Mouse (Mus musculus): ENCODE data around the gene Ldb3. TPM values are rescaled to one million over a fixed set of nuclear protein-coding genes. Genes with fewer than 3 reads are reported as not detected.

Ldb3 gene
- polyA plus RNA-seq, 1 experiment = not detected

GRCm38 (mm10) chr14:34493682-34494081 is 94.8 kb downstream of the Ldb3 start:
- Histone ChIP-seq H3K27ac (ENCODE audit: insufficient read depth, low read depth, low read length) (peak overlapping the region; percentile 8; the same call in 1 of the 2 replicates), H3K4me1 (ENCODE audit: control insufficient read depth, insufficient read depth, low read length) (peaks cover 52% of the 10 kb centered on the region), H3K4me3 (ENCODE audit: insufficient read depth, low read length) (no peak overlapping the region)
- TF ChIP-seq CTCF (IDR thresholded peaks at IDR 0.05; ENCODE audit: low read depth, low read length) (no peak), POLR2A (IDR thresholded peaks at IDR 0.05; ENCODE audit: borderline replicate concordance, low read depth, low read length) (no peak)

GRCm38 (mm10) chr14:34492688-34493087 is 95.8 kb downstream of the Ldb3 start:
- Histone ChIP-seq H3K27ac (ENCODE audit: insufficient read depth, low read depth, low read length) (peak overlapping the region; percentile 31; the same call in 1 of the 2 replicates), H3K4me1 (ENCODE audit: control insufficient read depth, insufficient read depth, low read length) (peaks cover 55% of the 10 kb centered on the region), H3K4me3 (ENCODE audit: insufficient read depth, low read length) (no peak overlapping the region)
- TF ChIP-seq POLR2A (IDR thresholded peaks at IDR 0.05; ENCODE audit: borderline replicate concordance, low read depth, low read length) = no peak
- no peak for TF ChIP-seq CTCF (IDR thresholded peaks at IDR 0.05; ENCODE audit: low read depth, low read length)

GRCm38 (mm10) chr14:34490965-34491364 is 97.5 kb downstream of the Ldb3 start:
- no peak for TF ChIP-seq CTCF (IDR thresholded peaks at IDR 0.05; ENCODE audit: low read depth, low read length)
- no peak for TF ChIP-seq POLR2A (IDR thresholded peaks at IDR 0.05; ENCODE audit: borderline replicate concordance, low read depth, low read length)
- Histone ChIP-seq H3K4me1 (ENCODE audit: control insufficient read depth, insufficient read depth, low read length) (peaks cover 55% of the 10 kb centered on the region), H3K27ac (ENCODE audit: insufficient read depth, low read depth, low read length) (no peak overlapping the region), H3K4me3 (ENCODE audit: insufficient read depth, low read length) (no peak overlapping the region)

- peak overlapping the region; percentile 57 for H3K27ac ChIP-seq (ENCODE audit: insufficient read depth, low read depth, low read length)
- TF ChIP-seq CTCF (IDR thresholded peaks at IDR 0.05; ENCODE audit: low read depth, low read length) (no peak), POLR2A (IDR thresholded peaks at IDR 0.05; ENCODE audit: borderline replicate concordance, low read depth, low read length) (no peak)
Measured at GRCm38 (mm10) chr14:34489928-34490327, 98.6 kb downstream of the Ldb3 start.

GRCm38 (mm10) chr14:34486169-34486568 is 102.3 kb downstream of the Ldb3 start:
- Histone ChIP-seq H3K4me3 (ENCODE audit: insufficient read depth, low read length) (no peak overlapping the region), H3K27ac (ENCODE audit: insufficient read depth, low read depth, low read length) (no peak overlapping the region), H3K4me1 (ENCODE audit: control insufficient read depth, insufficient read depth, low read length) (peaks cover 43% of the 10 kb centered on the region)
- TF ChIP-seq POLR2A (IDR thresholded peaks at IDR 0.05; ENCODE audit: borderline replicate concordance, low read depth, low read length) (no peak), CTCF (IDR thresholded peaks at IDR 0.05; ENCODE audit: low read depth, low read length) (no peak)

More at GRCm38 (mm10) chr14:34489928-34490327, 98.6 kb downstream of the Ldb3 start:
- H3K4me3 ChIP-seq (ENCODE audit: insufficient read depth, low read length) = no peak overlapping the region
- peaks cover 60% of the 10 kb centered on the region for H3K4me1 ChIP-seq (ENCODE audit: control insufficient read depth, insufficient read depth, low read length)

DNA sequence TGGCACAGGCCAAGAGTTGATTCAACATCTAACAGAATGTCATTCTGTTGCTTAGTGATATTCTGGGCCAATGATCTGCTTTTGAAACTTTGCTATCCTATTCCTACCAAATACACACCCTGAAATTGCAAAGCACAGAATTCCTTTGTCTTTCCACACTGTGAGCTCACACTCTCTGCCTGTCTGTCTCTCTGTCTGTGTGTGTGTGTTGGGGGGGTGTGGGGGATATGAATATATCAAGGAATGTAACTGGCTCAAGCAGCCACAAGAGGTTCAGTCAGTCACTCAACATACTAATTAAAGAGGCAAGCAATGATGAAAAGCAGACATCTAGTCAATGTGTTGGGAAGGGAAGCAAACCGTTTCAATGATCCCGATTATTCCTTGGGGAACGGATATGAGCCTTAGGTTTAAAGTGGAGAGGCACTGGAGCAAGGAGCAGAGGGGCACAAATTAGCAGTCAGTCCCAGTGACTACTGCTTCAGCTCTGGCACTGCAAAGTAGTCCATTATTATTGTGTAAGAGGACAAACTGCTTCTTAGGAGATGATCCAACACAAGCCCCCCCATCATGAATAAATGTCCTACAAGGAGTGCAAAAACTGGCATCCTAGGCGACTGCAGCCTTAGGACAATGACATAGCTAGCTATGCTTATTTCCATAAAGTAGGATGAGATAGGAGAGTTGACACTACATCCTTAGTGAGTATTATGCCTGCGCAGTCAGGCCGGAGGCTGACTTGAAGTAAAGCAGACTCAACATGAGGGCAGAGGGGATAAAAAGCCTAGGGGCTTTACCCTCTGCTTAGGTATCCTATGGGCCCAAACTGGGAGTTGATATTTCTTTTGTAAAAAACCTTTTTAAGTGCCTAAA is 104.8 kb downstream of the Ldb3 start:
- Histone ChIP-seq H3K4me3 (ENCODE audit: insufficient read depth, low read length) (no peak overlapping the region), H3K4me1 (ENCODE audit: control insufficient read depth, insufficient read depth, low read length) (peaks cover 37% of the 10 kb centered on the region), H3K27ac (ENCODE audit: insufficient read depth, low read depth, low read length) (no peak overlapping the region)
- TF ChIP-seq POLR2A (IDR thresholded peaks at IDR 0.05; ENCODE audit: borderline replicate concordance, low read depth, low read length) = no peak
- no peak for TF ChIP-seq CTCF (IDR thresholded peaks at IDR 0.05; ENCODE audit: low read depth, low read length)

Other genes with a start within 250 kb of the Ldb3 start
- gene Fam25c, start 233.2 kb downstream of the Ldb3 start, polyA plus RNA-seq (2012; ENCODE audit: insufficient read depth, insufficient read length, missing spikeins) = not detected in 2 replicates
- not detected in 2 replicates for gene Sncg, start 213.9 kb downstream of the Ldb3 start, polyA plus RNA-seq (2012; ENCODE audit: insufficient read depth, insufficient read length, missing spikeins)
- not detected in 2 replicates for gene Mmrn2, start 213.2 kb downstream of the Ldb3 start, polyA plus RNA-seq (2012; ENCODE audit: insufficient read depth, insufficient read length, missing spikeins)
- 0.66 and 0.69 TPM in 2 replicates for gene Bmpr1a, start 85.3 kb downstream of the Ldb3 start, polyA plus RNA-seq (2012; ENCODE audit: insufficient read depth, insufficient read length, missing spikeins)
- not detected in 2 replicates for gene 9230112D13Rik, start 65.9 kb downstream of the Ldb3 start, polyA plus RNA-seq (2012; ENCODE audit: insufficient read depth, insufficient read length, missing spikeins)
- gene Opn4, start 11.5 kb upstream of the Ldb3 start, polyA plus RNA-seq (2012; ENCODE audit: insufficient read depth, insufficient read length, missing spikeins) = not detected in 2 replicates
- 50.1 and 55.3 TPM in 2 replicates for gene Wapl, start 85.2 kb upstream of the Ldb3 start, polyA plus RNA-seq (2012; ENCODE audit: insufficient read depth, insufficient read length, missing spikeins)
- not detected in 2 replicates for gene Grid1, start 231.4 kb upstream of the Ldb3 start, polyA plus RNA-seq (2012; ENCODE audit: insufficient read depth, insufficient read length, missing spikeins)